Mouse (Mus musculus) neural tube, embryonic 12.5 days (tissue): ENCODE measurements around the gene Calhm1. TPM values are rescaled to one million over a fixed set of nuclear protein-coding genes. Genes with fewer than 3 reads are reported as not detected.

ENCODE experiments used
- ATAC-seq: fragments of 200-750 bp; cut with Nextera tagmentation; 2 replicates; pipeline ENCODE4 v1.8.0; 2017; ENCODE audit warnings: low read depth, mild to moderate bottlenecking, moderate TSS enrichment, moderate library complexity; ENCODE audit not compliant: low FRiP score
- H3K27ac ChIP-seq: fragments of 300-500 bp; sonication (generic); 2 replicates; pipeline ENCODE4 v1.5.1; 2016
- H3K27me3 ChIP-seq: fragments of 300-500 bp; sonication (generic); replicated peaks from 2 replicates; pipeline ENCODE4 v1.6.1; 2016; ENCODE audit warnings: mild to moderate bottlenecking
- H3K36me3 ChIP-seq: fragments of 300-500 bp; sonication (generic); 2 replicates; pipeline ENCODE4 v1.6.1; 2016; ENCODE audit warnings: mild to moderate bottlenecking
- H3K4me1 ChIP-seq: fragments of 300-500 bp; sonication (generic); 2 replicates; pipeline ENCODE4 v1.6.1; 2016
- H3K4me2 ChIP-seq: fragments of 300-500 bp; sonication (generic); replicated peaks from 2 replicates; pipeline ENCODE4 v1.6.1; 2016; ENCODE audit warnings: mild to moderate bottlenecking
- H3K4me3 ChIP-seq: fragments of 300-500 bp; sonication (generic); 2 replicates; pipeline ENCODE4 v1.5.1; 2016
- H3K9ac ChIP-seq: fragments of 300-500 bp; sonication (generic); 2 replicates; pipeline ENCODE4 v1.6.1; 2016; ENCODE audit warnings: mild to moderate bottlenecking
- H3K9me3 ChIP-seq: fragments of 300-500 bp; sonication (generic); 2 replicates; pipeline ENCODE4 v1.6.1; 2016; ENCODE audit warnings: mild to moderate bottlenecking
- WGBS: fragments of 180-500 bp; shearing (Covaris S2); methylation state at CpG from one replicate; pipeline ENCODE4 v1.1.7; 2016; 5-methylcytosine and 5-hydroxymethylcytosine counted together
- polyA plus RNA-seq: library from polyadenylated mRNA; unstranded; fragments of >200 nt; fragmentation: Nextera tagmentation; extraction: Ambion mirVana; gene quantifications from 2 replicates; pipeline ENCODE4 v1.2.1, GENCODE M21; 2016

The Calhm1 gene
- polyA plus RNA-seq, 1 experiment from 2014 or later = not detected

- no peak overlapping the region for H3K4me2 ChIP-seq
- no peak overlapping the region for H3K27ac ChIP-seq
- H3K9ac ChIP-seq = no peak overlapping the region
- ATAC-seq = no peak
- 20% methylated on average over 2 of the region's 2 CpGs for WGBS
- peaks cover 66% of the 10 kb centered on the region for H3K36me3 ChIP-seq
- no peaks in the 10 kb centered on the region for H3K9me3 ChIP-seq
- no peaks in the 10 kb centered on the region for H3K4me1 ChIP-seq
- no peaks in the 10 kb centered on the region for H3K27me3 ChIP-seq
- H3K4me3 ChIP-seq = no peak overlapping the region
These were observed 21.3 kb downstream of the Calhm1 start for GRCm38 (mm10) chr19:47122802-47123201.

GRCm38 (mm10) chr19:47121054-47121453 is 23.0 kb downstream of the Calhm1 start:
- no peaks in the 10 kb centered on the region for H3K27me3 ChIP-seq
- H3K36me3 ChIP-seq = peaks cover 66% of the 10 kb centered on the region
- WGBS = 49% methylated on average over 4 of the region's 4 CpGs

GRCm38 (mm10) chr19:47118634-47119033 is 25.4 kb downstream of the Calhm1 start:
- no peak for ATAC-seq
- Histone ChIP-seq H3K4me3 (no peak overlapping the region), H3K4me1 (no peaks in the 10 kb centered on the region), H3K27ac (no peak overlapping the region), H3K27me3 (no peaks in the 10 kb centered on the region), H3K9ac (no peak overlapping the region), H3K36me3 (peaks cover 70% of the 10 kb centered on the region), H3K9me3 (no peaks in the 10 kb centered on the region), H3K4me2 (no peak overlapping the region)
- 91% methylated on average over 2 of the region's 2 CpGs for WGBS

More at GRCm38 (mm10) chr19:47121054-47121453, 23.0 kb downstream of the Calhm1 start:
- Histone ChIP-seq H3K27ac (no peak overlapping the region), H3K4me2 (no peak overlapping the region), H3K9me3 (no peaks in the 10 kb centered on the region), H3K9ac (no peak overlapping the region), H3K4me3 (no peak overlapping the region), H3K4me1 (no peaks in the 10 kb centered on the region)
- no peak for ATAC-seq

GRCm38 (mm10) chr19:47104641-47105271 is 39.3 kb downstream of the Calhm1 start:
- no peaks in the 10 kb centered on the region for H3K9me3 ChIP-seq
- H3K27me3 ChIP-seq = no peaks in the 10 kb centered on the region
- H3K36me3 ChIP-seq = peaks cover 98% of the 10 kb centered on the region
- no peaks in the 10 kb centered on the region for H3K4me1 ChIP-seq
- ATAC-seq = no peak
- no peak overlapping the region for H3K4me2 ChIP-seq
- no peak overlapping the region for H3K9ac ChIP-seq
- no peak overlapping the region for H3K4me3 ChIP-seq
- H3K27ac ChIP-seq = no peak overlapping the region
- 93% methylated on average over 9 of the region's 9 CpGs for WGBS

- H3K4me1 ChIP-seq = no peaks in the 10 kb centered on the region
- H3K9me3 ChIP-seq = no peaks in the 10 kb centered on the region
- H3K36me3 ChIP-seq = peaks cover 98% of the 10 kb centered on the region
- H3K4me2 ChIP-seq = no peak overlapping the region
- no peak overlapping the region for H3K9ac ChIP-seq
- no peak overlapping the region for H3K4me3 ChIP-seq
- H3K27ac ChIP-seq = no peak overlapping the region
- WGBS = 93% methylated on average over 5 of the region's 5 CpGs
- H3K27me3 ChIP-seq = no peaks in the 10 kb centered on the region
- ATAC-seq = no peak
These were observed 43.0 kb downstream of the Calhm1 start for GRCm38 (mm10) chr19:47101080-47101479.

Other genes starting within 250 kb of the Calhm1 start
- gene Ina, start 129.6 kb downstream of the Calhm1 start, polyA plus RNA-seq = 632 and 642 TPM in 2 replicates
- gene Nt5c2, start 129.1 kb downstream of the Calhm1 start, polyA plus RNA-seq = 76.9 and 81.5 TPM in 2 replicates
- 33.3 and 34.3 TPM in 2 replicates for gene Pcgf6, start 93.3 kb downstream of the Calhm1 start, polyA plus RNA-seq
- gene Taf5, start 76.5 kb downstream of the Calhm1 start, polyA plus RNA-seq = 9.7 and 12.6 TPM in 2 replicates
- 1,410 and 1,413 TPM in 2 replicates for gene Usmg5, start 53.6 kb downstream of the Calhm1 start, polyA plus RNA-seq
- gene Pdcd11, start 53.5 kb downstream of the Calhm1 start, polyA plus RNA-seq = 10.0 and 10.1 TPM in 2 replicates
- 1.9 and 2.0 TPM in 2 replicates for gene Calhm2, start 6.0 kb downstream of the Calhm1 start, polyA plus RNA-seq
- not detected in 2 replicates for gene Calhm3, start 13.5 kb upstream of the Calhm1 start, polyA plus RNA-seq
- gene Neurl1a, start 34.6 kb upstream of the Calhm1 start, polyA plus RNA-seq = 6.3 TPM in 2 replicates